Mouse (Mus musculus) gastrocnemius, postnatal 36 days (tissue): Measurements from ENCODE around the gene Trub1. TPM values are rescaled to one million over a fixed set of nuclear protein-coding genes. Genes with fewer than 3 reads are reported as not detected.

Experiments
- DNase-seq, 2 experiments: peaks; one replicate each; pipeline ENCODE4 v3.0.0; 2022
- intact Hi-C: fragments of 180-260 bp; cut with DNase I; formaldehyde crosslinking; loops from one replicate; pipeline ENCODE4 v1.15.1; 2025
- total RNA-seq, 2 experiments: library from RNA; stranded (reverse); gene quantifications; 2 replicates each; pipeline ENCODE4 v1.2.3; 2021

The Trub1 gene
- total RNA-seq, 2 experiments from 2014 or later: 4.4 to 4.7 TPM

GRCm38 (mm10) chr19:57537510-57538182 is 84.9 kb downstream of the Trub1 start:
- intact Hi-C loops: no loop called here
- DNase-seq: no peak

DNA sequence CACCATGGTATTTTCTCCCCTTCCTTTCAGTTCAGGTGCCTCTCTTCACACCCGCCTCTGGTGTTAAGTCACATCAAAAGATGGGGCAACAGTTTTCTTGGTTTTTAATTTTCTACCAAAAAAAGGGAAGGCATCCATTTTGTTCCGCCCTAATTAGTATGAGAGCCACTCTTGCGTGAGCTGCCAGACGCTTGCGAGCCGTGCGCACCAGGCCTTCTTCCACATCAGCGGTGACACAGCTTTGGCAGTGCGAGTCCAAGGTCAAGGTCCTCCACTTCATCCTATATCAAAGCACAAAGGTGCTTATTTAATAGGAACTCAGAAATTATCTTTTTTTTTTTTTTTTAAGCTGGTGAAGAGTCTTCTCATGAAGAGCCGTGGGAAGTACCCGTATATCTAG is 87.4 kb downstream of the Trub1 start:
- intact Hi-C loops: no loop called here

More for the DNA sequence above, 87.4 kb downstream of the Trub1 start:
- DNase-seq: no peak

Other genes starting within 250 kb of the Trub1 start
- 10 to 100 TPM; 36.3 to 52.0 TPM for gene Ablim1, start 138.0 kb upstream of the Trub1 start, total RNA-seq
- gene Fam160b1, start 92.2 kb upstream of the Trub1 start, total RNA-seq: 10 to 100 TPM in 1 of 2 experiments, 1 to 10 TPM in 1; 9.6 to 11.8 TPM
- 1 to 10 TPM; 6.4 to 6.8 TPM for gene Atrnl1, start 158.1 kb downstream of the Trub1 start, total RNA-seq